Mouse (Mus musculus) heart, embryonic 16.5 days (tissue): ENCODE results near the gene Tmcc1. TPM values are rescaled to one million over a fixed set of nuclear protein-coding genes. Genes with fewer than 3 reads are reported as not detected.

Experiments
- ATAC-seq: fragments of 200-750 bp; cut with Nextera tagmentation; replicated peaks from 2 replicates; pipeline ENCODE4 v1.8.0; 2017; ENCODE audit warnings: moderate number of reproducible peaks; ENCODE audit not compliant: insufficient read depth, low FRiP score; ENCODE audit errors: extremely low read depth
- H3K27ac ChIP-seq: fragments of 300-500 bp; sonication (generic); 2 replicates; pipeline ENCODE4 v1.5.1; 2014; ENCODE audit warnings: mild to moderate bottlenecking, low read length, control low read depth, moderate library complexity
- H3K27me3 ChIP-seq: fragments of 300-500 bp; sonication (generic); 2 replicates; pipeline ENCODE4 v1.6.1; 2014; ENCODE audit warnings: low read length, mixed read lengths; ENCODE audit not compliant: control insufficient read depth, insufficient read depth
- H3K36me3 ChIP-seq: fragments of 300-500 bp; sonication (generic); 2 replicates; pipeline ENCODE4 v1.6.1; 2014; ENCODE audit not compliant: control insufficient read depth, insufficient read depth
- H3K4me1 ChIP-seq: fragments of 300-500 bp; sonication (generic); 2 replicates; pipeline ENCODE4 v1.6.1; 2014; ENCODE audit warnings: low read length, mixed read lengths; ENCODE audit not compliant: control insufficient read depth, insufficient read depth
- H3K4me2 ChIP-seq: fragments of 300-500 bp; sonication (generic); 2 replicates; pipeline ENCODE4 v1.6.1; 2014; ENCODE audit warnings: low read depth, mild to moderate bottlenecking, control low read depth, low read length
- H3K4me3 ChIP-seq: fragments of 300-500 bp; sonication (generic); 2 replicates; pipeline ENCODE4 v1.5.1; 2014; ENCODE audit warnings: mild to moderate bottlenecking, control low read depth, low read length
- H3K9ac ChIP-seq: fragments of 300-500 bp; sonication (generic); 2 replicates; pipeline ENCODE4 v1.6.1; 2014; ENCODE audit warnings: low read length, control low read depth
- H3K9me3 ChIP-seq: fragments of 300-500 bp; sonication (generic); replicated peaks from 2 replicates; pipeline ENCODE4 v1.6.1; 2016; ENCODE audit warnings: low read length; ENCODE audit not compliant: control insufficient read depth
- WGBS: fragments of 180-500 bp; shearing (Covaris S2); extraction: QIAGEN DNeasy Blood & Tissue Kit; methylation state at CpG from one replicate; pipeline ENCODE4 v1.1.7; 2014; 5-methylcytosine and 5-hydroxymethylcytosine counted together
- polyA plus RNA-seq: library from polyadenylated mRNA; unstranded; fragments of >200 nt; fragmentation: Nextera tagmentation; extraction: Ambion mirVana; gene quantifications from 2 replicates; pipeline ENCODE4 v1.2.1, GENCODE M21; 2015

The Tmcc1 gene
- polyA plus RNA-seq, 1 experiment from 2014 or later: 13.3 TPM

DNA sequence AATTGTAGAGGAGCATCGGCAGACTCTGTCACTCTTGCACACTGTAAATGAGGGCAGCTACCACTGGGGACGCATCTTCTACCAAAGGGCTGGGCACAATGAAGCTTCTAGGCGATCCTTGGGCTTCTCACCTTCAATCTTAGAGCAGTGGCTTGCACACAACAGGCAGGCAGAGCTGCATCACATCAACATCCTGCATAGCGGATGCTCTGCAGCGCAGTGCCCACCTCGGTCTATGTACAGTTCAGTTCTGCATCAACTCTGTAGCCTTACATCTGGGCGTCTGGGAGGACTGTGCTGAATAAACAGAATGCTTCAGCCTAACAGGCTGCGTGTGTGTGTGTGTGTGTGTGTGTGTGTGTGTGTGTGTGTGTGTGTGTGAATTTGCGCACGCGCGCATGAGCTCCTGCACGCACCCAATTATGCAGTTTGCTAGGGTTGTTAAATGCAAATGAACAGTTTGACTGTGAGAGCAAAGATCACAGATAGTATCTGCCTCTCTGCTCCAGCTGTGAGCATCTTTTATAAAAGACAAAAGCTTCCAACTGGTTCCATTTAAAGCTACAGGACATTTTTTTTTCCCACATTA, 136.5 kb downstream of the Tmcc1 start:
- WGBS: 51% methylated on average over 13 of the region's 13 CpGs
- no peak for ATAC-seq
- H3K4me2 ChIP-seq: no peak overlapping the region

DNA sequence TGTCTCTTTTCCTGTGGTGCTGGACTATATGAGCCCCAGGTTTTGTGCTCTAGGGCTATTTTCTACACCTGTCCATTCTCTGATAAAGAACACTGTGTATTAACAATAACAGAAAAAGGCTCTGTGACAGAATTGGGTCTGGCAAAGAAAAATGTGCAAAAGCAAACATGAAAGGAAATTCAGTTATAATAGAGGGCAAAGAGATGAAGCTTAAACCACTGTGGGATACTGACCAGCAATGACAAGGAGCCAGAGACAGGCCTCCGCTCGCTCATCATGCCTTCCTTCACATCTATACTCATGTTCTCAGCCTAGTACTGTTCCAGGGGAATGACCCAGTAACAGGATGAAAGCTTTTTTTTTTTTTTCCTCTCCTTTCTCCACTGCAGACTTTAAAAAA, 137.5 kb downstream of the Tmcc1 start:
- no peak overlapping the region for H3K27ac ChIP-seq
- WGBS: 90% methylated on average over 2 of the region's 2 CpGs
- H3K4me3 ChIP-seq: no peak overlapping the region
- no peaks in the 10 kb centered on the region for H3K27me3 ChIP-seq
- no peaks in the 10 kb centered on the region for H3K36me3 ChIP-seq
- ATAC-seq: no peak
- H3K9ac ChIP-seq: no peak overlapping the region
- H3K4me2 ChIP-seq: no peak overlapping the region
- no peaks in the 10 kb centered on the region for H3K9me3 ChIP-seq
- H3K4me1 ChIP-seq: peaks cover 25% of the 10 kb centered on the region

More for the DNA sequence above, 136.5 kb downstream of the Tmcc1 start:
- Histone ChIP-seq H3K27me3 (no peaks in the 10 kb centered on the region), H3K27ac (no peak overlapping the region), H3K4me1 (peaks cover 32% of the 10 kb centered on the region), H3K9ac (no peak overlapping the region), H3K36me3 (no peaks in the 10 kb centered on the region), H3K9me3 (no peaks in the 10 kb centered on the region), H3K4me3 (no peak overlapping the region)

DNA sequence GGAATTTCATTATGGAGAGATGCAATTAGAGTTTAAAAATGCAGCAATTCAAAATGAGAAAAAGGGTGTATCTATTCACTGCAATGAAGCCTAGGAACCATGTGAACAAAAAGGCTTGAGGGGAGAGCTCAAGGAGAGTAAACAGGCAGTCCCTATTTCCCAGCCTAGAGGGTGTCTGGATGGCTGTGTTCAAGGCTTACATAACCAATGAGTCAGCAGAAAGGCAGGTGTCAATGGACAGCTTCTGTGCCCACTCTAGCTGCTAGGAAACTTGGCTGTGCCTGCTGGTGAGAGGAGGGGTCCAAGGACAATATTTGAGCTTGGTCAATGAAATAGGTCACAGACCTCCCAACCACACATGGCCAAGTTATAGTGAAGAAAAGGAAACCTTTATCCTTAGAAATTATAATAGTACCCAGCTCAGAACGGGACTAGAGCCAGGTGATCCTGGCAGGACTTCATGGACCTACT, 138.2 kb downstream of the Tmcc1 start:
- H3K4me1 ChIP-seq: peaks cover 25% of the 10 kb centered on the region
- H3K9ac ChIP-seq: no peak overlapping the region
- ATAC-seq: no peak
- no peak overlapping the region for H3K4me3 ChIP-seq
- H3K4me2 ChIP-seq: no peak overlapping the region
- H3K9me3 ChIP-seq: no peaks in the 10 kb centered on the region
- H3K27ac ChIP-seq: no peak overlapping the region
- H3K27me3 ChIP-seq: no peaks in the 10 kb centered on the region
- WGBS: 63% methylated on average over 1 of the region's 1 CpGs
- H3K36me3 ChIP-seq: no peaks in the 10 kb centered on the region

DNA sequence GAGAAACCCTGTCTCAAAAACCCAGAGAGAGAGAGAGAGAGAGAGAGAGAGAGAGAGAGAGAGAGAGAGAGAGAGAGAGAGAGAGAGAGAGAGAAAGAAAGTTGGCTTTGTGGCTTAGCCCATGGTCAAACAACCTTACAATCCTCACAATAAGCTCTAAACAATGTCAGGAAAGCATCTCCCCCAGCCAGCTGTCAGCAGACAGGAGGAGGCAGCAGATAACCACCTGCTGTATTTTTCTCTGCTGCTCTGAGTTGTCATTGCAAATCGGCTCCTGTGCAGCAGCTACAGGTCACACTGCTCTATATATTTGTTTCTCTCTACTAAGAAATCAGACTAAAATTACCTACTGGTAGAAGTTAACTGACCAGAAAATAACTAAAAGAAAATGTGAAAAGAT, 145.4 kb downstream of the Tmcc1 start:
- Histone ChIP-seq H3K4me1 (peaks cover 21% of the 10 kb centered on the region), H3K4me3 (no peak overlapping the region), H3K36me3 (no peaks in the 10 kb centered on the region), H3K4me2 (no peak overlapping the region), H3K9ac (no peak overlapping the region), H3K27me3 (no peaks in the 10 kb centered on the region), H3K9me3 (no peaks in the 10 kb centered on the region), H3K27ac (peak overlapping the region; percentile 77)
- WGBS: 11% methylated on average over 1 of the region's 1 CpGs
- no peak for ATAC-seq

DNA sequence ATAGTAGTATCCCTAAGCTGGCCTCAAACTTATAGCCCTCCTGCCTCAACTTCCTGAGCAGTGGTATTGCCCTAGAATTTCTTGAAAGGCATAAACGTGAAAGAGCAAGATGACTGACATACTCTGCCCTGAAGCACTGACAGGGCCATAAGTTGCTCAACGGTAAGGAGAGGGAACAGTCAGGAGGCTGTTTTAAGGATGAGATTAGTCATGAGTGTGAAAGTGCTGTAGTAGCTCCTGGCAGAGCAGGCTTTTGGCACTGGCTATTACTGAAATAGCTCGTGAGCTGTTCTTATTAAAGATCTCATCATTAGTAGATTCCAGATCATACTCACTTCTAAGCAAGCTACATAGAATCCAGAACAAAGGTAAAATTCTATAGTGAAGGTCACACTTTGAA, 145.9 kb downstream of the Tmcc1 start:
- 33% methylated on average over 3 of the region's 3 CpGs for WGBS
- H3K4me2 ChIP-seq: no peak overlapping the region
- no peak overlapping the region for H3K9ac ChIP-seq
- 0 out of 2 replicates have a peak, but pooled peaks cover 4% of the 10 kb centered on the region for H3K9me3 ChIP-seq
- peak overlapping the region; percentile 77 for H3K27ac ChIP-seq
- no peak; the same call in 1 of the 2 replicates for ATAC-seq
- H3K27me3 ChIP-seq: no peaks in the 10 kb centered on the region
- no peaks in the 10 kb centered on the region for H3K36me3 ChIP-seq
- H3K4me3 ChIP-seq: no peak overlapping the region
- peaks cover 21% of the 10 kb centered on the region for H3K4me1 ChIP-seq

DNA sequence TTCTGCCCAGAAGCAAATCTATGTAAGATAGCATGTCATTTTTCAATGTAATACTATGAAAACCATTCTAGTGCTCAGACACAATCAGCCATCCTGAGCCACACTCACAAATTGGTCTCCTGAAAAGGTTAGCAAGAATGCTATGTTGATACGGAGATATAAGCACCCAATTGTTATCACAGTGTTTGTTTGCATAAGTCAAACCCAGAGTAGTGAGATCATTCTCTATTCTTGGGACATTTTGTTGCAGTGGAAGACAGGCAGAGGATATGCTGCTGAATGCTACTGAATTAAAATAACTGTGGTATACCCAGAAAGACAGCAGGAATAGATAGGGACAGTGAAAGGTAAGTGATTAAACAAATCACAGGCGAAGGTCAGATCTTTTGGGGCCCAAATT, 149.2 kb downstream of the Tmcc1 start:
- no peak overlapping the region for H3K9ac ChIP-seq
- H3K9me3 ChIP-seq: 0 out of 2 replicates have a peak, but pooled peaks cover 4% of the 10 kb centered on the region
- H3K4me1 ChIP-seq: peaks cover 21% of the 10 kb centered on the region
- WGBS: 33% methylated on average over 2 of the region's 2 CpGs
- no peak overlapping the region for H3K4me3 ChIP-seq
- H3K27ac ChIP-seq: peak overlapping the region; percentile 66
- no peaks in the 10 kb centered on the region for H3K27me3 ChIP-seq
- no peak overlapping the region for H3K4me2 ChIP-seq
- H3K36me3 ChIP-seq: no peaks in the 10 kb centered on the region
- ATAC-seq: no peak; the same call in 1 of the 2 replicates

DNA sequence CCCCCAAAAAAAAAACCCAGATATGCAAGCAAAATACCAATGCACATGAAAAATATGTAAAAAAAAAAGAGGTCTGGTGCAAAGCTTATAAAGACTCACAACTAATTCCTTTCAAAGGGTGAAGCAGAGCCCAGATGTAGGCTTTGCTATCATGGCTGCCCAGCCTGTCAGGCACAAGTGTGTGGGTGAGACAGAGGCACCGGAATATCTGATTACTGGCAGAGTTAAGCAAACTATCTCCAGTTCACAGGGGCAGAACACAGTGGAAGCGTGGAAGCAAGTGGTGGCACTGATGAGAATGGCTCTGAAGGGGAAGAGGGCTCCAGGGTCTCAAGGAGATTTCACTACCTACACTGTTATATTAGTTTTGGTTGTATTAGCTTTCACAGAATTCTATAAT, 155.1 kb downstream of the Tmcc1 start:
- WGBS: 68% methylated on average over 2 of the region's 2 CpGs
- Histone ChIP-seq H3K4me3 (no peak overlapping the region), H3K4me2 (no peak overlapping the region), H3K27me3 (no peaks in the 10 kb centered on the region), H3K36me3 (no peaks in the 10 kb centered on the region), H3K27ac (no peak overlapping the region), H3K4me1 (no peaks in the 10 kb centered on the region; the same call in none of the 2 replicates), H3K9me3 (0 out of 2 replicates have a peak, but pooled peaks cover 4% of the 10 kb centered on the region), H3K9ac (no peak overlapping the region)
- ATAC-seq: no peak

DNA sequence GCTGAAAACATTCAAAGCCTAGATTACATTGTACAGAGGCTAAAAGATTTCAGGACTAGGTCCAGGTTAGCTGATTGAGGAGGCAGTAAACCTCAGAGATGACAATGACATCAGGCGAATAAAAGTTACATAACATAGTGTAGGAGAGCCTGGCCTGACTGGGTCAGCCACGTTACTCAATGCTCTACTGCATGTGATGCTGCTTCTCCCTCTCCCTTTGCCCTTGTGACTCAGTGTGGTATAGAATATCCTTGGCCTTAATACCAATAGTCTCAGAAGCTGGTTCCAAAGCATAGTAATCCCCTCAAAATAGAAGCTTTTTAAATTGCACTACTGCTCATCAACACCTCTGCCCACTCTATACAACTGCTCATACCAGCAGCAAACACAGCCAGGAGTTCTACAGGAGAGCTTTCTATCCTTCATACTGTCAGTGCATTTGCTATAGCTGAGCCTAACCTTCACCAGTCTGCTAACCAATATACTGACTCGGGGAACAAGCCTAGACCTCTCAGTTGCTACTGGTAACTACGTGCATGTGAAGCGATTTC, 155.9 kb downstream of the Tmcc1 start:
- Histone ChIP-seq H3K4me1 (no peaks in the 10 kb centered on the region; the same call in none of the 2 replicates), H3K36me3 (no peaks in the 10 kb centered on the region), H3K4me3 (no peak overlapping the region), H3K27ac (no peak overlapping the region), H3K27me3 (no peaks in the 10 kb centered on the region), H3K9ac (no peak overlapping the region), H3K9me3 (no peaks in the 10 kb centered on the region), H3K4me2 (no peak overlapping the region)
- ATAC-seq: no peak
- 76% methylated on average over 5 of the region's 5 CpGs for WGBS

DNA sequence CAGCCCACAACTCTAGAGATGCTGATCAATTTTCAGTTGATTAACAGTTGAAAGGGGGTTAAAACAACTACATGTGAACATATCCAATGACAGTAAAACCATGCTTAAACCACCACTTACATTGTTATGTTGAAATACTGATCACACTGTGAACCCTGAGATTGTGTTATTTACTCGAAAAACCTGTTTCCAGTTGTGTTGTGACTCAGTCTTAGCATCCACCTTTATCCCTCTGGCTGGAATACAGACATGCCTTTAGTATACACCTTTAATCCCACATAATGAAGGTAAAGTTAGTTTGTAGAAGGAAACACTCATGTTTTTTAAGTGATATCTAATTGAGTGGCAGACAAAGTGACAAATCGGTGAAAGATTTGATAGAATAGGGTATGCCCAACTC, 156.7 kb downstream of the Tmcc1 start:
- no peak for ATAC-seq
- no peak overlapping the region for H3K9ac ChIP-seq
- no peaks in the 10 kb centered on the region for H3K27me3 ChIP-seq
- no peak overlapping the region for H3K27ac ChIP-seq
- H3K4me2 ChIP-seq: no peak overlapping the region
- 87% methylated on average over 2 of the region's 2 CpGs for WGBS
- H3K9me3 ChIP-seq: no peaks in the 10 kb centered on the region
- no peak overlapping the region for H3K4me3 ChIP-seq
- no peaks in the 10 kb centered on the region for H3K36me3 ChIP-seq
- no peaks in the 10 kb centered on the region; the same call in none of the 2 replicates for H3K4me1 ChIP-seq
